In genomic region chr3:94987578-94987977, GRCm38 (mm10) we compare ENCODE assay signal across 8 mouse cellular contexts. TPM values are rescaled to one million over a fixed set of nuclear protein-coding genes. Genes with fewer than 3 reads are reported as not detected.
A peak's percentile ranks its signal among the peaks of the same experiment; 100 is the strongest.
DNase-seq lines count a peak whose midpoint lies in the region; ATAC-seq and TF ChIP-seq lines count a peak whose summit lies in the region.

No protein-coding gene starts in this region.

- peaks cover 5% of the 10 kb centered on the region for H3K4me1 ChIP-seq in stomach, postnatal 0 days (replicated peaks; ENCODE audit: control insufficient read depth, insufficient read depth)
- no peaks in the 10 kb centered on the region for H3K4me1 ChIP-seq in hindbrain, postnatal 0 days (ENCODE audit: insufficient read depth, low read length)

- TF ChIP-seq CTCF in stomach, postnatal 0 days (IDR thresholded peaks at IDR 0.05; ENCODE audit: low read depth), result no peak
- no peak for TF ChIP-seq CTCF in hindbrain, postnatal 0 days (IDR thresholded peaks at IDR 0.05; ENCODE audit: low read depth)
- TF ChIP-seq CTCF in layer of hippocampus, adult 2 months (conservative IDR thresholded peaks at IDR 0.05), result no peak

- peak overlapping the region; percentile 31 for H3K27ac ChIP-seq in stomach, postnatal 0 days (replicated peaks)
- H3K27ac ChIP-seq in hindbrain, postnatal 0 days, result no peak overlapping the region
- no peak overlapping the region for H3K27ac ChIP-seq in layer of hippocampus, adult 2 months

- peak; percentile 90 for ATAC-seq in stomach, postnatal 0 days (ENCODE audit: low FRiP score, low TSS enrichment)
- no peak for ATAC-seq in hindbrain, postnatal 0 days

- H3K36me3 ChIP-seq in stomach, postnatal 0 days (ENCODE audit: control insufficient read depth, insufficient read depth, low read length), result peaks cover 7% of the 10 kb centered on the region
- H3K36me3 ChIP-seq in hindbrain, postnatal 0 days (ENCODE audit: insufficient read depth, low read length), result peaks cover 31% of the 10 kb centered on the region

- no peaks in the 10 kb centered on the region for H3K9me3 ChIP-seq in stomach, postnatal 0 days (ENCODE audit: control insufficient read depth, low read length)
- no peaks in the 10 kb centered on the region for H3K9me3 ChIP-seq in hindbrain, postnatal 0 days (ENCODE audit: low read length)

- no peak overlapping the region for H3K4me2 ChIP-seq in stomach, postnatal 0 days (replicated peaks; ENCODE audit: low read depth)
- H3K4me2 ChIP-seq in hindbrain, postnatal 0 days (ENCODE audit: low read depth, low read length), result no peak overlapping the region

- no peak overlapping the region for H3K4me3 ChIP-seq in stomach, postnatal 0 days (ENCODE audit: low read depth, low read length)
- H3K4me3 ChIP-seq in hindbrain, postnatal 0 days (ENCODE audit: low read length), result no peak overlapping the region
- H3K4me3 ChIP-seq in layer of hippocampus, adult 2 months, result no peak overlapping the region

- H3K27me3 ChIP-seq in stomach, postnatal 0 days (ENCODE audit: control insufficient read depth, insufficient read depth, low read length), result no peaks in the 10 kb centered on the region
- H3K27me3 ChIP-seq in hindbrain, postnatal 0 days (ENCODE audit: insufficient read depth, low read length), result no peaks in the 10 kb centered on the region

- no peak for TF ChIP-seq EP300 in stomach, postnatal 0 days (optimal IDR thresholded peaks at IDR 0.05)

- peak; percentile 97 for DNase-seq in 3T3-L1 (ENCODE audit: low read depth, low spot score)
- DNase-seq in adrenal gland, adult 18-20 months (ENCODE audit: low spot score in 2 of 2), result peak; percentile 39 to 47
- DNase-seq in heart, adult 11 months, result peak; percentile 99
- peak; percentile 42 for DNase-seq in liver
- peak; percentile 59 for DNase-seq in stomach, postnatal 0 days (ENCODE audit: low spot score)
- no peak for DNase-seq in hindbrain, postnatal 0 days (ENCODE audit: low spot score)
- no peak for DNase-seq in layer of hippocampus, adult 2 months (ENCODE audit: low spot score in 2 of 2)
- no peak for DNase-seq in layer of hippocampus, adult 9-11 months

- no peak overlapping the region for H3K9ac ChIP-seq in stomach, postnatal 0 days (ENCODE audit: low read length)
- H3K9ac ChIP-seq in hindbrain, postnatal 0 days (replicated peaks; ENCODE audit: low read length), result no peak overlapping the region

RNA-seq across cellular contexts. Expression of gene Pi4kb, which starts 13.0 kb away (rescaled TPM):
- total RNA-seq in adrenal gland, adult 18-20 months (2021), result 10 to 100 TPM; 62.9 to 65.3 TPM
- polyA plus RNA-seq in stomach, postnatal 0 days (2015; fragmentation: Nextera tagmentation; extraction: Ambion mirVana), result 10.0 and 11.2 TPM in 2 replicates
- total RNA-seq in hindbrain, postnatal 0 days (2014; rRNA removed), result 57.1 and 85.4 TPM in 2 replicates
- polyA plus RNA-seq in hindbrain, postnatal 0 days (2015; fragmentation: Nextera tagmentation; extraction: Ambion mirVana), result 19.2 and 22.7 TPM in 2 replicates
- total RNA-seq in layer of hippocampus, adult 2 months (2021), result 10 to 100 TPM; 58.7 to 64.4 TPM

RNA-seq across cellular contexts. Expression of gene Zfp687, which starts 27.7 kb away (rescaled TPM):
- total RNA-seq in adrenal gland, adult 18-20 months (2021), result 10 to 100 TPM; 22.7 to 26.1 TPM
- polyA plus RNA-seq in stomach, postnatal 0 days (2015; fragmentation: Nextera tagmentation; extraction: Ambion mirVana), result 8.2 and 10.0 TPM in 2 replicates
- 34.1 and 35.4 TPM in 2 replicates for total RNA-seq in hindbrain, postnatal 0 days (2014; rRNA removed)
- polyA plus RNA-seq in hindbrain, postnatal 0 days (2015; fragmentation: Nextera tagmentation; extraction: Ambion mirVana), result 17.3 and 18.0 TPM in 2 replicates
- 10 to 100 TPM; 26.2 to 26.6 TPM for total RNA-seq in layer of hippocampus, adult 2 months (2021)

RNA-seq across cellular contexts. Expression of gene Rfx5, which starts 33.7 kb away (rescaled TPM):
- total RNA-seq in adrenal gland, adult 18-20 months (2021), result 10 to 100 TPM; 13.4 to 20.4 TPM
- 3.0 and 3.2 TPM in 2 replicates for polyA plus RNA-seq in stomach, postnatal 0 days (2015; fragmentation: Nextera tagmentation; extraction: Ambion mirVana)
- total RNA-seq in hindbrain, postnatal 0 days (2014; rRNA removed), result 13.9 and 18.3 TPM in 2 replicates
- 5.4 and 5.8 TPM in 2 replicates for polyA plus RNA-seq in hindbrain, postnatal 0 days (2015; fragmentation: Nextera tagmentation; extraction: Ambion mirVana)
- 10 to 100 TPM; 23.9 to 24.6 TPM for total RNA-seq in layer of hippocampus, adult 2 months (2021)

RNA-seq across cellular contexts. Expression of gene Selenbp1, which starts 54.7 kb away (rescaled TPM):
- 10 to 100 TPM; 58.8 to 64.6 TPM for total RNA-seq in adrenal gland, adult 18-20 months (2021)
- polyA plus RNA-seq in stomach, postnatal 0 days (2015; fragmentation: Nextera tagmentation; extraction: Ambion mirVana), result 65.9 and 71.9 TPM in 2 replicates
- 32.8 and 36.5 TPM in 2 replicates for total RNA-seq in hindbrain, postnatal 0 days (2014; rRNA removed)
- 19.9 and 21.3 TPM in 2 replicates for polyA plus RNA-seq in hindbrain, postnatal 0 days (2015; fragmentation: Nextera tagmentation; extraction: Ambion mirVana)
- 10 to 100 TPM; 10.3 to 10.5 TPM for total RNA-seq in layer of hippocampus, adult 2 months (2021)

RNA-seq across cellular contexts. Expression of gene Psmd4, which starts 54.8 kb away (rescaled TPM):
- 100 to 1,000 TPM; 267 to 274 TPM for total RNA-seq in adrenal gland, adult 18-20 months (2021)
- 171 and 175 TPM in 2 replicates for polyA plus RNA-seq in stomach, postnatal 0 days (2015; fragmentation: Nextera tagmentation; extraction: Ambion mirVana)
- total RNA-seq in hindbrain, postnatal 0 days (2014; rRNA removed), result 208 and 210 TPM in 2 replicates
- polyA plus RNA-seq in hindbrain, postnatal 0 days (2015; fragmentation: Nextera tagmentation; extraction: Ambion mirVana), result 267 and 272 TPM in 2 replicates
- total RNA-seq in layer of hippocampus, adult 2 months (2021), result 100 to 1,000 TPM; 158 to 160 TPM

Comparison
In these comparisons a context has a peak if more than half of its experiments do, and no peak if none do; other contexts are left out.
1. DNase-seq: peak in 3T3-L1 (single experiment), adrenal gland, adult 18-20 months (2 of 2), heart, adult 11 months (single experiment), liver (single experiment) and stomach, postnatal 0 days (single experiment); none in hindbrain, postnatal 0 days (single experiment), layer of hippocampus, adult 2 months (0 of 2) and layer of hippocampus, adult 9-11 months (single experiment).